Mouse (Mus musculus) lung, postnatal 0 days (tissue): ENCODE measurements at regions not wholly inside any gene's neighbourhood (a gene's known extent, or its start where the extent isn't known, plus 50 kb on each side); places are given as distances from the start of the nearest gene placed in this dataset.

Experiments
- ATAC-seq: fragments of 200-750 bp; cut with Nextera tagmentation; 2 replicates; pipeline ENCODE4 v1.8.0; 2017; ENCODE audit warnings: moderate library complexity
- DNase-seq: peaks from one replicate; pipeline ENCODE4 v3.0.0-alpha.2; 2016; ENCODE audit warnings: low spot score
- H3K27ac ChIP-seq: fragments of 300-500 bp; sonication (generic); 2 replicates; pipeline ENCODE4 v1.5.1; 2014; ENCODE audit warnings: antibody characterized with exemption, mild to moderate bottlenecking, low read length, mixed read lengths
- H3K27me3 ChIP-seq: fragments of 300-500 bp; sonication (generic); replicated peaks from 2 replicates; pipeline ENCODE4 v1.6.1; 2014; ENCODE audit warnings: low read length, mixed read lengths; ENCODE audit not compliant: insufficient read depth
- H3K36me3 ChIP-seq: fragments of 300-500 bp; sonication (generic); 2 replicates; pipeline ENCODE4 v1.6.1; 2014; ENCODE audit warnings: low read length, mixed read lengths; ENCODE audit not compliant: insufficient read depth
- H3K4me1 ChIP-seq: fragments of 300-500 bp; sonication (generic); 2 replicates; pipeline ENCODE4 v1.6.1; 2014; ENCODE audit warnings: antibody characterized with exemption, low read depth, low read length, mixed read lengths; ENCODE audit not compliant: insufficient read depth
- H3K4me2 ChIP-seq: fragments of 300-500 bp; sonication (generic); replicated peaks from 2 replicates; pipeline ENCODE4 v1.6.1; 2014; ENCODE audit warnings: low read depth, mild to moderate bottlenecking, low read length, moderate library complexity, mixed read lengths
- H3K4me3 ChIP-seq: fragments of 300-500 bp; sonication (generic); 2 replicates; pipeline ENCODE4 v1.5.1; 2014; ENCODE audit warnings: low read depth, low read length
- H3K9ac ChIP-seq: fragments of 300-500 bp; sonication (generic); replicated peaks from 2 replicates; pipeline ENCODE4 v1.6.1; 2014; ENCODE audit warnings: low read depth, mild to moderate bottlenecking
- H3K9me3 ChIP-seq: fragments of 300-500 bp; sonication (generic); 2 replicates; pipeline ENCODE4 v1.6.1; 2016; ENCODE audit warnings: low read length, mixed read lengths
- CTCF ChIP-seq: IDR thresholded peaks from 2 replicates; pipeline ENCODE4 v1.5.1; 2016; ENCODE audit warnings: antibody characterized with exemption, mild to moderate bottlenecking
- EP300 ChIP-seq: IDR thresholded peaks from 2 replicates; pipeline ENCODE4 v1.6.1; 2016; ENCODE audit warnings: antibody characterized with exemption, mild to moderate bottlenecking, control low read depth
- WGBS: fragments of 180-500 bp; shearing (Covaris S2); extraction: QIAGEN DNeasy Blood & Tissue Kit; methylation state at CpG from one replicate; pipeline ENCODE4 v1.1.7; 2014; 5-methylcytosine and 5-hydroxymethylcytosine counted together

DNA sequence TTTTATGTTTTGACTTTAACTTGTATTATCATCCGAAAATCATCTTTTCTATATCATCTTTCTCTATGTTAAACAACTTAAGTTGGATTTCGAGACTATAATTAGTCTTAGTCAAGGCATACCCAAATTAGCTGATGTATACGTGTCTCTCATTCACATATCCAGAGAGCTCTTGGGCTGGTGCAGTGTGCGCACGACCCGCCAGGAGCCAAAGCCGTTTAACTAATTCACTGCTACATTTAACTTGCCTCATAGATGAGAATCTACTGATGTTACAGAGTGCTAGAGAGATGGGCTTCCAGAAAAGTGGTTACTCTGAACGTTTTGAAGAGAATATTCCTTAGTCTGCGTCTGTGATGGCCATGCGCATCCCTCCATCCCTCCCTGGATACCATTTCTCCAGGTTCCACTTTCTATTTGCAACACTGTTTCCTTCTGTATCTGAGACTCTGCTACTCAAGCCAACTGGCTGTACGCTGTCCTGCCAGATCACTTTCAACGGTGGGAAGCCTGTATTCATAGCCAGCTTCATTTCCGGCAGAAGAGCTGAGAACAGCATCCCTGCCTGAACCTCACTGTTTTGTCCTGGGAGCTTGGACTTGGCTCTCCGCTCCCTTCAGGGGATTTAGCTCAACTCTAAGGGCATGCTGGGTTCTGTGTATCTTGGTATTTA, 74.2 kb upstream of the Atp5g3 start:
- Histone ChIP-seq H3K36me3 (no peaks in the 10 kb centered on the region), H3K4me3 (no peak overlapping the region), H3K9me3 (no peaks in the 10 kb centered on the region), H3K4me2 (no peak overlapping the region), H3K9ac (no peak overlapping the region), H3K27me3 (no peaks in the 10 kb centered on the region), H3K4me1 (no peaks in the 10 kb centered on the region), H3K27ac (no peak overlapping the region)
- TF ChIP-seq CTCF = no peak
- TF ChIP-seq EP300 = no peak
- no peak for ATAC-seq
- DNase-seq = no peak
- 71% methylated on average over 14 of the region's 14 CpGs for WGBS

DNA sequence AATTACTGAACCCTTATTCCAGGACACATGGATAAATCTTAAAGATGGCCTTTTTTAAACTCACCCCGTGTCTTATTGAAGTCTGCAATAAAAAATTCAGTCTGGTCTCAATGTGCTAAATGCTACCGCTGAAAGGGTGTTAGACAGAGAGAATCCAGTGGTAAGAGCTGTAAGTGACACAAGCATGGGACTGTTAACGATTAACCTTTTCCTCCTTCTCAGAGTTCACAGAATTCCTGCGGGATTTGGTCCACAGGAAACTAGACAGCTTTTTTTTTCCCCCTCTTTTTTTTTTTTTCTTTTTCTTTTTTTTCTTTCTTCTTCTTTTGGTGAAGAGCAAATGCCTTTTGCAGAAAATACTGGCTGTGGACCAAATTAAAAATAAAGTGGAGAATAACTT, 72.0 kb upstream of the Atp5g3 start:
- WGBS = 19% methylated on average over 4 of the region's 4 CpGs
- Histone ChIP-seq H3K4me1 (no peaks in the 10 kb centered on the region), H3K4me2 (no peak overlapping the region), H3K36me3 (no peaks in the 10 kb centered on the region), H3K27ac (no peak overlapping the region), H3K4me3 (no peak overlapping the region), H3K27me3 (no peaks in the 10 kb centered on the region), H3K9ac (no peak overlapping the region), H3K9me3 (no peaks in the 10 kb centered on the region)
- no peak for TF ChIP-seq EP300
- TF ChIP-seq CTCF = no peak
- DNase-seq (no peak), ATAC-seq (no peak)

DNA sequence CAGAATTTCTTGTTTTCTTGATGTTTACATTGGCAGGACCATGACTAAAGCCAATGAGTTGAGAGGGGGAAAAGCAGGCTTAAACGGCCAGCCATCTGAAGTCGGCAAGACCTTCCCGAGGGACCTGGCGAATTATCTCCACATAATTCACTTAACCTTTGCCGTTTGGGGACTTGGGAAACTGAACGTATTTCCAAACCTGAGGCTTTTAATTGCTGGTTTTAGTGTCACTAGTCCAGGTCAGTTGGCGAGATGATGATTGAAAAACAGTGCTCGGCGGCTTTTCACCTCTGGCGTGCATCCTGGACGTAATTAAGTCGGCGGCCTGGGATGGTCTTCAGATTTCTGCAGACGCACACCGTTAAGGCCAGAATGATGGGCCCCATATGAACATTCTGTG, 66.9 kb upstream of the Atp5g3 start:
- H3K9ac ChIP-seq = no peak overlapping the region
- WGBS = 83% methylated on average over 15 of the region's 15 CpGs

DNA sequence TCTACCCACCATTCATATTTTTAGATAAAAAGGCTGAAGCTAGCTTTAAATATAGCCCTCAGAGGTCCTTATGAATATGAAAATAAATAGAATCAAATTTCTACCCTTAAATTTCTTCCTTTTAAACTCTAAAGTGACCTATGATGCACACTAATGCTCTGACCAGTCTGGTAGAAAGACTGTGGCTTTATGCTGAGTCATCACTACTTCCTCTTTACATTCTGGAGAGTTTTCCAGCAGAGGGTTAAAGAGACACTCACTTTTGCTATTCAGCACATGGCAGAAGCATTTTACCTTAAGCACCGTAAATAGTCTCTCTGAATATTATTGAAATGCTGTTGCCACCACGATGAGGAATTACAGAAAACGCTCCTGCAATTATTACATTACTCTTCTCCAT, 62.6 kb upstream of the Atp5g3 start:
- 73% methylated on average over 3 of the region's 3 CpGs for WGBS
- H3K4me3 ChIP-seq = no peak overlapping the region
- H3K4me2 ChIP-seq = no peak overlapping the region
- H3K27me3 ChIP-seq = no peaks in the 10 kb centered on the region
- H3K4me1 ChIP-seq = no peaks in the 10 kb centered on the region
- H3K27ac ChIP-seq = no peak overlapping the region
- H3K9ac ChIP-seq = no peak overlapping the region
- DNase-seq = no peak
- TF ChIP-seq EP300 (no peak), CTCF (no peak)
- no peaks in the 10 kb centered on the region for H3K36me3 ChIP-seq
- ATAC-seq = no peak
- H3K9me3 ChIP-seq = no peaks in the 10 kb centered on the region

More for the DNA sequence above, 66.9 kb upstream of the Atp5g3 start:
- Histone ChIP-seq H3K36me3 (no peaks in the 10 kb centered on the region), H3K4me2 (no peak overlapping the region), H3K27me3 (no peaks in the 10 kb centered on the region), H3K4me1 (no peaks in the 10 kb centered on the region), H3K4me3 (no peak overlapping the region), H3K27ac (no peak overlapping the region), H3K9me3 (no peaks in the 10 kb centered on the region)
- ATAC-seq (no peak), DNase-seq (no peak)
- no peak for TF ChIP-seq CTCF
- TF ChIP-seq EP300 = no peak

DNA sequence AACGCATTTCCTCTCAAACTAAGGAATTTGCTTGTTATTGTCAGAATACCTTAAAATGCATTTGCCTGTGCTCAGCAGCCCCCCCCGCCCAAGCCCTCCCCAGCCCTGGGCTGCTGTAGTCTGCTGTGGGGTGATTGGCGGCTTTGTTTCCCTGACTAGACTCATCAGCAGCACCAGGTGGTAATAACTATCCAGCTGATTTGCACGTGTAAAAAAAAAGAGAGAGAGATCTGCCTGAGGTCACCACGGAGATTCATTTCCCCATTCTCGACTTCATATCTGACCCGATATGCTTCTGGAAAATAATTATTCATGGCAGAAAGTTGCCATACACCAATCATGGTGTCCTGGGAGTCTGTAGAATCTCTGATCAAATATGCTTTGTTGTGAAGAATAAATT, 56.5 kb upstream of the Atp5g3 start:
- H3K4me1 ChIP-seq = no peaks in the 10 kb centered on the region
- H3K36me3 ChIP-seq = no peaks in the 10 kb centered on the region
- WGBS = 70% methylated on average over 7 of the region's 7 CpGs
- no peaks in the 10 kb centered on the region for H3K9me3 ChIP-seq
- 0 out of 2 replicates have a peak, but pooled peaks cover 4% of the 10 kb centered on the region for H3K27me3 ChIP-seq
- no peak for TF ChIP-seq EP300
- no peak for TF ChIP-seq CTCF
- no peak overlapping the region for H3K4me3 ChIP-seq
- ATAC-seq = no peak
- H3K4me2 ChIP-seq = no peak overlapping the region
- H3K9ac ChIP-seq = no peak overlapping the region
- no peak for DNase-seq
- no peak overlapping the region for H3K27ac ChIP-seq

DNA sequence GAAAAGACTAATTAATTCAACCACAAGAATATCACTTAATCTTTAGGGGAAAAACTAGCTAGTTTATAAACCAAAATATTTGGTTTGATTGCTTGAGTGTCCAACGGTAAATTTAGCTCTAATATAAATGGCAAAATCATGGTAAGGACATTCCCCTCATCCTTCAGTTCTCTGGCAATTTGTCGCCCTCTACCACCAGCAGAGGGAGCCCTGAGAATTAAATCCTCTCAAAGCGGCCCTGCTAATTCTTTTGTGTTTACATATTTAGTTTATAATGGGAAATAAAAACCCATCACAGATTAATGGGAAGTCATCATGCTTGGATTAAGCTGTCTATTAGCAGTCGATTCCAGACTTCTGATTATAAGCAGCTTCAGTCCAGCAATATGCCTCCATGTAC, 54.5 kb upstream of the Atp5g3 start:
- no peak overlapping the region for H3K4me3 ChIP-seq
- H3K9me3 ChIP-seq = no peaks in the 10 kb centered on the region
- TF ChIP-seq EP300 = no peak
- peak; percentile 72 for TF ChIP-seq CTCF
- no peak overlapping the region for H3K9ac ChIP-seq
- H3K4me1 ChIP-seq = no peaks in the 10 kb centered on the region
- H3K27ac ChIP-seq = no peak overlapping the region
- no peak overlapping the region for H3K4me2 ChIP-seq
- DNase-seq = peak; percentile 50
- 7% methylated on average over 4 of the region's 4 CpGs for WGBS
- no peaks in the 10 kb centered on the region for H3K36me3 ChIP-seq
- ATAC-seq = no peak
- 0 out of 2 replicates have a peak, but pooled peaks cover 4% of the 10 kb centered on the region for H3K27me3 ChIP-seq
